Mouse (Mus musculus) T-helper 2 cell (primary cell): ENCODE measurements around the gene Spint4.

Experiments
- in situ Hi-C: fragments of 300-600 bp; cut with MboI, MseI; formaldehyde crosslinking; loops from one replicate; pipeline ENCODE4 v1.15.1; 2025; ENCODE audit warnings: high pct_unique_total_duplicates

Spint4 gene

DNA sequence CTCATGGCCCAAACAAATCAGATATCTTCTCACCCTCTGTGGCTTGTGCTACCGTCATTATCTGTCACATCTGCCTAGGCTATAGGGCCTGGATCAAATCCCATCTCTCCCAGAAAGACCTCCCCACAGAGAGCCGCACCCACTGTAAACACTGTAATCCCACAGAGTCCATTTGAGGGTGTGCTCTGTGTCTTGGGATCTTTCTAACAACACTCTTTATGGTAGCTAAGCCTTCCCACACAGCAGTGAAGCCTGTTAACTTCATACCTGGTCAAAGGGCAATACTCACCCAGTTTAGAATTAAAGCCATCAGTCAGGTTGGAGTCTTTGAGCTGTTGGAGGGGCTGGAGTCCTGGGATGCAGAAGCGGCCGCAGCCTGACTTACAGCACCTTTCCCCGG, 33.4 kb downstream of the Spint4 start:
- in situ Hi-C loops, result no loop called here

DNA sequence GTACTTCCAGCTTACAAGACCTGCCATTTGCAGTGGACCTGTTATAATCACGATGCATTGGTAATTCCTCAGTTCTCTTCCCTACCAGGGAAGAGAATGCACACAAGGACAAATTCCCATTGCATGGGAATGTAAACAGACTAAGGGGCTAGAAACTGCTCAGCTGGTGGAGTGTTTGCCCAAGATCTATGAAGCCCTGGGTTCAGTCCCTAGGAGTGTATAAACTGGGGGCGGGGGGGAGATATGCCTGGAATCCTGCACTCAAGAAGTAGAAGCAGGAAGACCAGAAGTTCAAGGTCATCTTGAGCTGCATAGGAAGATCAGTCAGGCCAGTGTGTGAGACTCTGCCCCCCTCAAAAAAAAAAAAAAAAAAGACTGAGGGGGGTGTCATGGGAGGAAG, 35.0 kb downstream of the Spint4 start:
- in situ Hi-C loops, result no loop called here

DNA sequence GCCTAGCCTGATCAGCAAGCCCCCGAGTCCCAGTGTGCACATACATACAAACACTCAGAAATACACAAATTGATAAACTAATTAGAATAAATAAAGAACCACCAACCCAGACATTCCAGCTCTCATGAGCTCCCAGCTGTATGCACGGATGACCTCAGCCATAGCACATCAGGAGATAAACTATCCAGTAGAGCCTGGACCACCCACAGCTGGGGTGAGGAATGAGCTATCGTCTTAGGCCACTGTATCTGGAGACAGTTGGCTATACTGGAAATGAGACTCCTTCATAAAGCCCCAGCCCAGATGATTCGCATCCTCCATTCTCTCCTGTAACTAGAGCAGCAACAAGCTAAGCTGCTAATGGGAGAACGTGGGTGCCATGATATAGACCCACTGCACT, 36.5 kb downstream of the Spint4 start:
- in situ Hi-C loops, result no loop called here

DNA sequence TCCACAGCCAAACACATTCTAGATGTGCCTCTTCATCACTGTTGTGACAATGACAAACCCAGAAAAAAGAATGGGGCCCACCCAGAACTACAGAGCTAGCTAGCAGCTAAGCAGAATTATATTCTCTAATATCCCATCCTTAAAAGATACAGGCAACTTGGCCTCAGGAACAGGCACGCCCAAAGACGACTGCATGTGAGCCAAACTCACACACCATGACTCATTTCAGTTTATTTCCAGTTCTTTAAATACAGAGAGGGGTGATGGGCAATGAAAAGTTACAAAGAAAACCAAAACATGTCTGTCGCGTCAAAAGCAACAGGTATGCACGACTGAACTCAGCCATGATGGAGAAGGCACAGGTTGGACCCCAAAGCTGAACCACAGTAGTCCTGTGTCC, 37.1 kb downstream of the Spint4 start:
- in situ Hi-C loops, result no loop called here

DNA sequence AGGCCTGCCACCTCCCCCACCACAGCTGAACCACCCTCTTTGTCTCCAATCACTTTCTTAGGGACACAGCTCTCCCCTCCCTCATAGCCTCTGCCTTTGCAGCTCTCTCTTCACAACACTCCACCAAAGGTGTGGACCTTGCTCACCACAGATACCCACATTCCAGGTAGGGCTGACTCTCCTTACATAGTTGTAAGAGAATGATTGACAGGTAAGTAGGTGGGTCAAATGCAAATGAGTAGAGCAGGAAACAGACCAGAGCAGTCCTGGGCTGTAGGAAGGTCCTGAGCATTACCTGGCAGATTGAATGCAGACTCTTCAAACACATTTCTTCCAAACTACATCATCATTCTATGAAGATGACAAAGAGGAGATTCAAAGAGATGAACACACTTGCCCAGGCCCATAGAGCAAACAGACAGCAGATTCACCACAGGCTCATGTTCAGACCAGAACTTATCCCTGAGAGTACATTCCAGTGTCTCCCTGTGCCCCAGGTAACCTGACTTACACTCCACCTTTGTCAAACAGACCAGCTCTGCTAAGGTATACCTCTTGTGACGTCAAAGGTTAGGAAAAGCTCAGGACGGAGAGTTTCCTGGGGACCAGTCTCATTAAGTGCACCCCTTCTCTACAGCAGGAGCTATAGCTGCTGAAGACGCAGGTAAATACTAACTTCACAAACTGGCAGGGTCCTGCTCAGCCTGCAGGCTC, 39.2 kb downstream of the Spint4 start:
- in situ Hi-C loops, result no loop called here

DNA sequence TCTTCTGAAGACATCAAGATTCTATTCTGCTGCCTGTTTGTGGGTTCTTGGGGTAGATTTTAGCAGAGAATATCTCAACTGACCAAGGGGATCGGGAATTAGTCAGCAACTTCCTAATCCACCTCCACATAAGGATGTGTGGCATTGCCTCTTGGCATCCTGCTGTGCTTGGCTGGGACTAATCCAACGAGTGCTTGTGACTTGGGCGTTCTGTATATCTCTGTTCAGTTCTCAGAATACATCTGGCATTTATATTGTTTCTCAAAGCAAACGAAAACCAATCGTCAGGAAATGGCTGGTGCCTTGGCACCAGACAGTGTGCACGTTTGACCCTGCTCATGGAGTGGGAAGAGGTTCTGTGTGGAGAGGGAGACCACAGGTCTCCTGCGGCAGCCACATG, 41.6 kb downstream of the Spint4 start:
- in situ Hi-C loops, result no loop called here

DNA sequence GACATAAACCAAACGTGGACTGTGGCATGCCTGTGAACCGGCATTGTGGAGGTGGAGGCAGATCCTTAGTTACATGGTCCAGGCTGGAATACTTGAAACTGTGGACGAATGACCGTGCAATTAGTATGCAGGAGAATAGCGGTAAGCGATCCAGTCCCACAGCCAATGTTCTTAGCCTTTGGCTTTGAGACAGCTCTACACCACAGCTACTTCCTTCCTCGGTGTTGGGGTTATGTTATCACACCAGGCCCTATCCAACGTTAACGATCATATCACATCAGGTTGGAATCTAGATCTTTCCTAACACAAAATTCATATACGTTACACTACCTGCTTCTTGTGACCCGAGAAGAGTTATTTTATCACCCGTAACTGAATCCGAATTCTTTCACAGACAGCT, 46.7 kb downstream of the Spint4 start:
- in situ Hi-C loops, result no loop called here

DNA sequence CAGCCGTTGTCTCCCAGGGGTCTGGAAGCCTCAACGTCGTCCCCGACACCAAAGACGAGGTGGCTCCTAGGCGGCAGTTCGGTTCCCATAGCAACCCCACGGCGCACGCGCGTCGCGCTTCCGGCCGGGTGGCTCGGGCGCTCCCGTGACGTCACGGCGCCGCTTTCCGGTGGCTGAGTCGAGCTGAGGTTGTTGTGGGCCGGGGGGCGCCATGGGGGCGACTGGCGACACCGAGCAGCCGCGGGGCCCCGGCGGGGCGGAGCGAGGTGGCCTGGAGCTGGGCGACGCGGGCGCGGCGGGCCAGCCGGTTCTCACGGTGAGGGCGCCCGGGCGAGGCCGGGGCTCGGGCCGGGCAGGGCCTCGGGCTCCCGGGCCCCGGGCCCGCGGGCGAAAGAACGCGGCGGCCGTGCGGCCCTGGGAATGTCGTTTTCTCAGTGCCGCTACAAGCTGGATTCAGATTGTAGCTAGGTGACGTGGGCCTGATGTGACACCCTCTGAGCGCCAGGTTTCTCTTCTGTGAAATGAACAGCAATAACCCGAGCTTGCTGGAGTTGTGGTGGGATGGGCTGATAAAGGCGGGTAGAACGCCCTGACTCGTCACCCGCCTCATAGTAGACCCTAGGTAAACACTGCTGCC, 47.7 kb downstream of the Spint4 start, which contains the start of the genes Wfdc3 and Dnttip1:
Gene Wfdc3 (minus strand): TSS at position 89 of the 637 bp plus-strand sequence.
Gene Dnttip1 (plus strand): TSS at position 141 of the 637 bp plus-strand sequence.
- in situ Hi-C loops, result no loop called here

DNA sequence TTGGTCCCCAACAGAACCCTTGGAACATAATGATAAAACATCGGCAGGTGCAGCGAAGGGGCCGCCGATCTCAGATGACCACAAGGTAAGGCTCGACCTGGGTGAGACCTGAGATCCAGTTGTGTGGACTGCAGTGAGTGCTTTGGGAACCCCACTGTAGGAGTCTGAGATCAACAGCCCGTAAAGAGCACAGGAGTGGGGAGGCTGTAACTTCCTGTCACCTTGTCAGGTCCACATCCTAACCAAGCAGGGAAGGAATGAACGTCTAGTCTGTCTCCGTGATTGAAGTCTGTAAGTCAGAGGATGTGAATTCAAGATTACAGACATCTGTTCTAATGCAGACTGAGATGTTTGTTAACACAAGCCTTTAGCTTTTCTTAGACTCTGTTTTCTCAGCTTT, 48.4 kb downstream of the Spint4 start:
- in situ Hi-C loops, result no loop called here

DNA sequence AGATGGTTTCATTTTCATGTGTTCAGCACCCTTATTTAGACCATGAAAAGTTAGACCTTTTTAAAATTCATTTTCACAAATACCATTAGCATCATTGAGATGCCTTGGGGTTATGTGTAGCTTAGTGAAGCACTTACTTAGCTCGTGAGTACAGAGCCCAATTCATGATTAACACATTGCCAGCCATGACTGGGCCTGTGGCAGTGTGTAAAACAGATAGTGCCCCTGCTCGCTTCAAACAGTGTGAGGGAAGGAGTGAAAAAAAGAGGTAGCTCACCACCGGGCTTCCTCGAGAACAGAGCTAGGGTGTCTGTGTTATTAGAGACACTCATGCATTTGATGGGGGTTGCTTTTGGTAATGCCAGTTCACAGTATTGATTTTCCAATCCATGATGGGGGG, 49.9 kb downstream of the Spint4 start:
- in situ Hi-C loops, result no loop called here

DNA sequence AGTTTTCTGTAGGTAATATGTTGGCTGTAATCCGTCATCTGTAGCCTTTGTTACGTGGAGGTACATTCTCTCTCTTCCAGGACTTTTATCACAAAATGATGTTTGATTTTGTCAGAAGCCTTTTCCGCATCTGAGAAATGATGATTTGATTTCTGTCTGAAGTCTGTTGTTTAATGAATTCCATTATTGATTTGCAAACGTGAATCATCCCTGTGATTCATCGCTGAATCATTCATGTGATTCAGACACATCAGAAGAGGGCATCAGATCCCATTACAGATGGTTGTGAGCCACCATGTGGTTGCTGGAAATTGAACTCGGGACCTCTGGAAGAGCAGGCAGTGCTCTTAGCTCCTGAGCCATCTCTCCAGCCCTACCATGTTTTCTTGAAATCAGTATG, 50.7 kb downstream of the Spint4 start:
- in situ Hi-C loops, result no loop called here
